Mouse (Mus musculus) retina, postnatal 1 day (tissue): Measurements from ENCODE around the gene Nkx6-2.
A peak's percentile ranks its signal among the peaks of the same experiment; 100 is the strongest.

ENCODE experiments used
- DNase-seq: peaks from one replicate; pipeline ENCODE4 v3.0.0-alpha.2; 2012

Gene Nkx6-2

DNA sequence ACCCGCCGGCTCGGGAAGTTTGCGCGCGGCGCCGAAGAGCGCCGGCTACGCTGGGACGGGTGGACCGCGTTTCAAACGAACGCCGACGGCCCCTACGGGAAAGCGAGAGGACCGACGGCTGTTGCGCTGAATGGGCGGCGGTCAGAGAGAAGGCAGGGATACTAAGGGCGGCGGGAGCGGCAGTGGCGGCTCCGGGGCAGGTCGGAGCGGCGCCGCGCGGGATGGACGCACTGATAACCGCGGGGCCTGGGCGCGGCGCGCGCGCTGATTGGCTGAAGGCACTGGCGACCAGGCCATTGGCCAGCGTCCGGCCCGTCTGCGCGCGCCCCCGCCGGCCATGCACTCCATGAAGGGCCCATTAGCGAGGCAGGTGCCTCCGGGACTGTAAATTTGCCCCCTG lies at the start of gene Nkx6-2:
TSS of gene Nkx6-2 (minus strand) at position 203 of the 400 bp plus-strand sequence.
- DNase-seq, result peak; percentile 75

DNA sequence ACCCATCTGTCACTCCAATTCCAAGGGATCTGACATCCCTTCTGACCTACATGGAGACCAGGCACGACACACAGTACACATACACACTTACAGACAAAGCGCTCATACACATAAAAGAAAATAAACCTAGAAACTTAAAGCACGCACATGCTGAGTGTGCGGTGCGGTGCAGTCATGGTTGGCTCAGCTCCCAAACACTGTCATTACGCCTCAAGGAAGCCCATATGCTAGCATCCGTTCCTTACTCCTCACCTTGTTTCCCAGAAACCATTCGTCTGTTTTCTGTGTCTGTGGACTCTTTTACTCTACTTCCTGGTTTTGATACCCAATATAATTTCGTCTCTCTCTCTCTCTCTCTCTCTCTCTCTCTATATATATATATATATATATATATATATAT lies 42.6 kb upstream of the Nkx6-2 start:
- no peak for DNase-seq

DNA sequence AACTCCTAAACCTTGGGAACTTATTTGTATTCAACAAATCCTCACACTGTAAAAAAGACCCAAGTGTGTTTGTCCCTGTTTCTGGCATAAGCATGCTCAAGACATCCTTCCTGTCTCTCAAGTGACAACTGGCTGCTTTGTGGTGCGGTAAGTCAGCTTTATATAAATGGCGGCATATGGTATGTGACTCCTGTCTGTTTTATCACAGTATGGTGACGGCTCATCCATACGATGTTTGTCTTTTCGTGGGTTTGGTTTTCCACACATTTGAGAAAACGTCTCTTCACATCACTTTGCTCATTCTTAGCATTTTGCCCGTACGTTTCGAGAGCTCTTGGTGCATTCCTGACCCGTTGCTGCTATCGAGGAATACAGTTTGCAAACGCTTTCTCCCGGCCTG lies 40.0 kb upstream of the Nkx6-2 start:
- DNase-seq, result no peak

DNA sequence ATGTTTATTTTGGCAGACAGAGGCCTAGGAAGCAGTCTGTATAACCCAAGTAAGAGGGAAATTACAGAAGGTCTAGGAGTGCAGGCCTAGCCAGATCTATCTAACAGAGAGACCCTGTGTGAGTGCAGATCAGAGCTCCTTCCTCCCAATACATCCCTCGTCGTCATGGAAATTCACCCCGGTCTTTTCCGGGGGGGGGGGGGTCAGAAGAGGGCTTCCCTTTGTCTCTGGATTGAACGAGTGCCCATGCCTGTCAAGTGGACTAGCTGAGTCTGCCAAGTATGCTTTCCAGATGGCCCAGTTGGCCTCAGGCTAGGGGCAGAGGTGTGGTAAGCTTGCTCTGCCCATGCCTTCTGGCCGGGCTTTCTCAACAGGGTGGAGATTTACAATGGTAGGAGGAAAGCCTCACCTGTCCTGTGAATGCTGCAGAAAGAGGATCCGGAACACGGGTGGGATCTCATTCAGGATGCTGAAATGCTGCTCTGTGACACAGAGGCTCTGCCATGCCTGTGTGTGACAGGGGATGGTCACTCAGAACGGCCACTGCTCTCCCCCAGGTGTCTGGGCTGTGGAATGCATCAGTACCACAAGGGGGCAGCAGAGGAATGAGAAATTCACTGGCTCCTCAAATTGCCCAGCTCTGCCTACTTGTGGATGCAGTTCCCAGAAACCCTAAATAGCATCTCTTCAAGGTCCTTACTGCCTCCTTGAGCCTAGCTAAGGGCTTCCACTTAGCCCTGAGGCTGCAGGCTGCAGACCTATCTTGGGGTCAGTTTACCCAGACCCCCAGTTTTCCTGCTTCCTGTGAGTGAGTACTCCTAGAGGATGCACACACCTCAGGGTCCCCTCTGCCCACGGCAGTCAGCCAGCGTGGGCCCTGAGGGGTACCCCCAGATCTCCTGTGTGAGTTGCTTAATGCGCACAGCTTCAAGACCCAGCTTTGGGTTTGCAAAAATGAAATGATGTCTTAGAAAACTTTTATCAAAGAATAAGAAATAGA lies 33.5 kb upstream of the Nkx6-2 start:
- peak; percentile 84 for DNase-seq

DNA sequence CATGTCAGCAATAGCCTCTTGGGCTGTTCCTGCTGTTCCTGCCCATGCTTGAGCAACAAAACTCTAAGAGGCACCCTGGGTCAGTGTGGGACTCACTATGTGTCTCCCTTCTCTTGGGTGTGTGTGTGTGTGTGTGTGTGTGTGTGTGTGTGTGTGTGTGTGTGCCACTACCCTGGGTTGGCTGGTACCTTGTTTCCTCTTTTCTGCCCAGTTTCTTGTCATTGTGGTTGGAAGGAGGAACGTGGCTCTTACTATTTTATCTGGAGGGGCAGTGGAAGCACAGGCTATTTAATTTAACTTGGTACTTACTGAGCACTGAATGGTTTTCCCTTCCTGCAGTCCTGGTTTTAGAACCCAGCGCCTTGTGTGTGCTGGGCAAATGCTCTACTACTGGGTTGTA lies 27.7 kb upstream of the Nkx6-2 start:
- no peak for DNase-seq

DNA sequence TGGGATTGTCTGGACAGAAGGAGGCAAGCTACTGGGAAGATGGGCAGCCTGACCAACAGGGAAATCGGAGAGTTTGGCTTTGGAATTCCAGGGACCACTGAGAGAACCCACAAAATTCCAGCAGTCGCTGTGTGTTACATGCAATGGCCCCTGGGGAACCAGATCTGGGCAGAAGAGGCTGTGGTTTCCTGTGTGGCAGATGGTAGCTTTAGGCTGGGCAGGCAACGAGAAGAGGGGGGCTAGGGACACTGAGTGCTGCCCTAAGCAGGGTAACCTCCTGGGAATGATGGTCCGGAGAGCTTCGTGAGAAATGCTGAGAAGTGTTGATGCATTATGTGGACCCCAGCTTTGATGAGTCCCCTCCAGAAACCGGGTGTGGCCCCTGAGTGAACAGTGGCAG lies 13.3 kb upstream of the Nkx6-2 start:
- no peak for DNase-seq

DNA sequence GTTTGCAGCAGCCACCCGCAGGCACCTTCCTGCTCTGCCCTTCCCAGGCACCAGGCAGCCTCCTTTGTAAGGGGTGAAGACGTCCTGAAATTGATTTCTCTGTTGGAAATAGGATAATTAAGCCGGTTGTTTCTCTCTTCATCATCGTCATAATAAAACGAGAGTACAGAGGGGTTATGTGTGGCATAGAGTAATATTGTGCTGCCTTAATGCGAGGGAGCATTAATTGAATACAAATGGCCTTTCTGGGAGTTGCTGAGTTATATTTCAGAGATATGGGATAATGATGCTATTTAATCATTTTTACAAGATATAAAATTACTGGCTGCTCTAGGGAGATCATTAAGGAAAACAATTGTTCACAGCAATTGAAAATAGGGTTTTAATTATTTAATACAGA lies 12.7 kb upstream of the Nkx6-2 start:
- DNase-seq, result no peak

DNA sequence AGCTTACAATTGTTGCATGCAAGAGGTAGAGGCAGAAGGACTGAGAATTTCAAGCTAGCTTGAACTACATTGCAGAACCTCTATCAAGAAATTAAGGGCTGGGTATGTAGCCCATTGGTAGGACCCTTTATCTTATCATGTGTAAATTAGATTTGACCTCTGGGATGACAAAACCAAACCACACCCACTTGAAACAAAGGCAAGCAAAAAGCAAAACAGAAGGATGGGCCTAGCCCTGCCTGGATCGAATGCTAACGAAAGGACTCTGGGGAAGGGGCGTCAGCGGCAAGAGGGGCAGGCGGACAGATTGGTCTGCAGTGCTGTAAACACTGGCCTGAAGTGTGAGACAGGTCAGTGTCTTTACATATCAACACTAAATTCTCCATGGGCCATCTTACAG lies 8.7 kb upstream of the Nkx6-2 start:
- DNase-seq, result no peak

DNA sequence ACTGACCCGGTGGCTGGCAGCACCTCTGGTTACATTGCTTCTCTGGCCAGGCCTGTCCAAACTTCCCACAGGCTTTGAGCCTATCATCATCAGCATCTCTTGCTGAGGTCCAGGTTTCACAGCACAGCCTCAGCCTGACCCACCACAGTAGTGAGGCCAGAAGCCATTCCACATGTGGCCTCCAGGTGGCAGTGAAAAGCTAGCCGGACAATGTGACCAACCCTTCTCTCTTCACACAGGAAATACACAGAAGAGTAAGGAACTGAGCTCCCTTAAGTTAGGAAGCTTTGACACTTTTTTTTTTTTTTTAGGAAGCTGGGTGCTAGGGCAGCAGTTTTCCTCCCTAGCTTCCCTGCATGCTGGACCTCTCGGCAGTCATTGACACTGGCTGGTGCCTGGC lies 7.7 kb upstream of the Nkx6-2 start:
- DNase-seq, result peak; percentile 70

DNA sequence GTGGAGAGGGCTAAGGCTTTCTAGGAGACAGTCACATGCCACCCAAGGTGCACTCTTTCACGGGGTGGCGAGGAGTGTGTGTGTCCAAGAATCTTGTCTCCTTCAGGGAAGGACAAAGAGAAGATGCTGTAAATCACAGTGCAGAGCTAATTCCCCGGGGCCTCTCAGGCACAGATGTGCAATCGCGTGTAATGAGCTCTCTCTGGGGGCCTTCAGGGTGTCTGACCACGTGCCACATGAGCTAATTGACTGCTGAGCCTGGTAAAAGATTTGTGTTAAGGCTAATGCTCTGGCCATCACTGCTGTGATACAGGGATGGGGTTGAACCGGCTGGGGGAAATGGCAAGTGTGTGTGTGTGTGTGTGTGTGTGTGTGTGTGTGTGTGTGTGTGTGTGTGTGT lies 5.3 kb upstream of the Nkx6-2 start:
- peak; percentile 78 for DNase-seq

DNA sequence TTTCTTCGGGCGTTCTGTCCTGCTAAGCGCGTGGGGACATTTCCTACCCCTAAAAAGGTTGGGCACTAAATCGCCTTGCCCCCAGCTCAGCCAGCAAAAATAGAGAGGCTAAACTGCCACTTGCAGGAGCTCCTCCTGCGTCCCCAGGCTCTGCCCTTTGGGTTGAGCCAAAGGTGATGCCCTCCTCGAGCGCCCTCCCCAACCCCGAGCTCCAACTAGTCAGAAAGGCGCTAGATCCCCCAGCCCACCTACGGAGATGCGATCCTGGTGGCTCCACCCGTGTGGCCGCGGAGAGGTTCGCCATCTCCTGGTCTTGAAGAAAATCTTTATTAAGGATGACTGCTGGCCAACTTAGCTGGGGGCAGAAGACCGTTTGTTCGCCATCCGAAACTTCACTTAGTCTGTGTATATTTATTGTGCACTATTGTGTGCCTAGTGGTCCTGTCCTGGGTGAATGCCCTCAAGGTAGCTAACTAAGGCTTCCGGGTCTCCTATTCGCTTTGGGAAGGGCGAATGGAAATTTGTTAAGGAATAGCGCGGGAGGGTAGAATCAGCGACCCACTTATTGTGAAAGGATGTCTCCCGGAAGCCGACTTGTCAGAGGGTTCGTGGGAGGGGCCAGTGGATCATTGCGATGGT lies 2.7 kb upstream of the Nkx6-2 start:
- peak; percentile 36 for DNase-seq

DNA sequence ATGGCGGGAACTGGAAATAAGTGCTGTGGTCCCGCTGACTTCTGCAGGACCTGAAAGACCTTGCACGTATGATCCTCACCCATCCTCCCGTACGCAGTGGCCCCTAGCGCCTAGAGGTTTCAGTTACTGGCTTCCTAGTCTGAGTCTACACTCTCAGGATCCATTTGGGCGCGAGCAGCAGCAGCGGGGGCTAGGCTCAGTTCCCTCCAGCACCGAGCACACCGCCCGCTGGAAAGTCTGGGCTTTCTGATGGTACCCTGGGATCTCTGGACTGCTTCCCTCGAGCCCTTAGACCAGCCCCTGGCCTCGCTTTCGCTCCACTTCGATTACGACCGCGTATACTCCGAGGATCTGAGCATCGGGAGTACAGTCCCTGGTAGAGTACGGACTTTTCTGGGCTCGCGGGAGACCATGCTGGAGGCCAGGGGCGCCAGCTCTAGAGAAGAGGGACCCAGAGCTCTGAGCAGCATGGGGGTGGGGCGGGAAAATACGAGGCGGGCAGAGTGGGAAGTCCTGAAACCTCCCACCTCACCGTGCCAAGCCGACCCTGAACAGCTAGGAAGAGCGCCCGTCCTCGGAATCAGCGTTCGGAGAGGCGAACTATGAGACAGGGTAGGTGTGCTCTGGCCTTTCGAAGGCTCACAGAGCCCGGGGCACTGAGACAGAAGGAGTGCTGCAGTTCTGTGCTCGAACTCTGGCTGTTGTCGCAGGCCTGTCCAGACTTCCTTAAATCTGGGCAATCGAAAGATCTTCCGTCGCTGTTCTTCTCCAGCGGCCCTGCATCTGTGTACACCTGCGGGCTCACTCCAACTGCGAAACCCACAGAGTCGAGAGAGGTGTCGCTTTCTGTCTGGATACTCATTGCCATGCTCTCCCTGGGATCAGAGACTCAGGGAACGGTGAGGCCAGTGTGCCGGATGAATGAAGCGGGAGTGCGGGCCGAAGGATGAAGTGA lies 1.9 kb upstream of the Nkx6-2 start:
- DNase-seq, result peak; percentile 53

DNA sequence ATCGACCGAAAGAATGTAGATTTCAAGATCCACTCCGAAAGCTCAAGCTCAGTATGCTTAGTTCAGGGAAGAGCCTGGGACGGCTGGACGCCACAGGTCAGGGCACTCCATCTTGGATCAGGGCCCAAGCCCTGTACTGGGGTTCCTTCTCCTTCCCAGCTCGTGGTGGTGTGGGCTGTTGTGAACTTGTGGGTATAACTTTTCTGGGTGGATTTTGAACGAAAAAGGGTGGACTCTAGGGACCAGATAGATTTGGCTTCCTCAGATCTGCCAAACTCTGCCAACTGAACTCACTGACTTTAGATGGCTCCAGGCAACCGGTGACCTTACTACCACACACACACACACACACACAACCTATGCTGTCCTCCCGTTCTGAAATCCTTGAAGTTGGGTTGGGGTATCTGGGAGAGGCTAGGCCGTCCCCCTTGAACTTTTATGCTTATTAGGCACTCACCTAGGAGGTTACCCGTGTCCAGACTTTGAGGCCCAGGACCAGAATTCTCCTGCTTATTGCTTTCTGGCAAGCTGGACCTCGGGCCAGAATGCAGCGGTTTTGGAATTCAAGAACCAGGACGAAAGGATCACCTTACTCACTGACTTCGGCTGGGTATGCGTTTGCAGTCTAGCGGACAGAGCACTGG lies 619 bp upstream of the Nkx6-2 start:
- peak; percentile 31 for DNase-seq

DNA sequence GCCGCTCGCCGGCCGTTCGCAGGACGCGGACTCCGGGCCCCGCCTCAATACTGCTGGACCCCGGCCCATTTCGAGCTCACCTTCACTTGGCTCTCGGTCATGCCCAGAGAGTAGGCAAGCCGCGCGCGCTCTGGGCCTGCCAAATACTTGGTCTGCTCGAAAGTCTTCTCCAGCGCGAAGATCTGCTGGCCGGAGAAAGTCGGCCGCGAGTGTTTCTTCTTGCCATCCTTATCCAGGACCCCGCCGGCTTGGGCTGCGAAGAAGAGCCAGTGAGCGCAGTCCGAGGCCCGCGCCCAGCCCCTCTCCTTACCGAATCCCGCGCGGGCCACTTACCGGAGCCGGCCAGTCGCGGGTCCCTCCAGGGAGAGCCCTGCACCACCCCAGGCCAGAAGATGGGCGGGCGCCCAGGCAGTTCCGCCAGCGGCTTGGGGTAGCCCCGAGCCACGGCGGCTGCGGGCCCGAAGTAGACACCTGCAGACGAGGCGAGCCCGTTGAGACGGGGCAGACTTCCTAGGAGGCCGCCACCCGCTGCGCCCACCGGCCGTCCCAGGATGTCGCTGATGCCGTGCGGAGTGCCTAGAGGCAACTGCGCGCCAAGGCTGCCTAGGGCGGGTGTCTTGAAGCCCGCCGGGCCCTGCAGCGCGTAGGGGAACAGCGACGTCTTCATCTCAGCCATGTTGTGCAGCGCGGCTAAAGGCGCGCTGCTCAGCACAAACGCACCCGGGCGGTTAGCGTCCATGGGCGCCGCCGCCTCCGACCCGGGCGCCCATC lies 611 bp downstream of the Nkx6-2 start:
- peak; percentile 51 for DNase-seq

DNA sequence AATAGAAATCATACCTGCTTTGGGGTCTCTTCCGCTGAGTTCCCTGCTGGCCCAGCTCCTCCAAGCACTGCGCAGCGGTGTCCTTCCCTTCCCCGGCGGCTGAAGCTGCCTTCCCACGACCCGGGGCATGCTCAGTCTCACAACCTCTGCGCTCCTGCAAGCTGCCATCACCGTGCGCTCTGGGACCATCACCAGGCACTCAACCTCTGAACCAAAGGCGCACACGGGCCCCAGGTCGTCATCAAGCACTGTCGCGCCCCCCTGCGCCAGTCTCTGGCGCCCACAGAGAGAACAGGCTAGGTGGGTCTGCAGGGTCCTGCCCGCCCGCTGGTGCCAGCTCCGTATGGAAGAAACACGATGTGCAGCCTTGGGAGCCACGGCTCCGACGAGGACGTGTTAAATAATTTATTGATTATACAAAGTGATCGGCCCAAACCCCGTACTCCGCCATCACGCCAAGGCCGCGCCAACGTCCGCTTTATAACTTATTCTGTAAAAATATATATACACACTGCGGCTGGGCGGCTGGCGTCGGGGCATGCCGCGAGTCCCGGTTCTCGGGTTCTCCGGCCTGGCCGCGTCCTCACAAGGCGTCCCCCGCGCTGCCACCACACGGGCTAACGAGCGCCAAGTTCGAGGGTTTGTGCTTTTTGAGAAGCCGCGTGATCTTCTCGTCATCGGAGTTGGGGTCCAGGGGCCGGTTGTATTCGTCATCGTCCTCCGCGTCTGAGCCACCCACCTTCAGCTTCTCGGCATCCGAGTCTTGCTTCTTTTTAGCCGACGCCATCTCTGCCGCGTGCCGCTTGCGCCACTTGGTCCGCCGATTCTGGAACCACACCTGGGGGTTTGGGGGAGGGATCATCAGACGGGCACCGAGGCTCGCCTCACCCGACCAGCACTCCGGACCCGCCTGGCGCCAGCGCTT lies 1.5 kb downstream of the Nkx6-2 start:
- DNase-seq, result peak; percentile 47

DNA sequence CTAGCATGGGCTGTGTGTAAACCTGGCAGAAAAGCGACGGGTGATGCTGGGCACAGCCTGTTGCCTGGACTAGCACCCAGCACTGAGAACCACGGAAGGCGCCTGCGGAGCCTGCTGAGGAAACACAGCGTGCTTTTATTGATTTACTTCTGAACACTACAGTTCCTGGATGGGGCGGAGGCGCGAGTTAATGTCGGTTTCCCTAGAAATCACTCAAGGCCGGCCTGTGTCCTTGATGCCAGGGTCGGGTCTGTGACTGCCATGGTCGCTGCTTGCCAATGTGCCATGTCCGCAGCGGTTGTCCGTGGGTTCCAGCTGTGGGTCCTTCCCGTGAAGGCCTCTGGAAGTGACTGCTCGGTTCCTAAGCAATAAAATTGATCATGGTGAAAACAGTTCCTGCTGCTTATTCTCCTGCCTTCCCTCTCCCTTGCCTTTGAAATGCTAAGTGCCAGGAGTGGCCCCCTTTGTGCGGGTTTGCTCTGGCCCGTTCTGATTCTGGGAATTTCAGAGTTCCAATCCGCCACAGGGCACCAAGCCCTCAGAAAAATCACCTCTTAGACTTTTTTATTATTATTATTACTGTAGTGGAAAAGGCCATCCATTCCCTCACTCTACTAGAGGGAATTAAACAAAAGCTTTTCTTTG lies 3.2 kb downstream of the Nkx6-2 start:
- no peak for DNase-seq

DNA sequence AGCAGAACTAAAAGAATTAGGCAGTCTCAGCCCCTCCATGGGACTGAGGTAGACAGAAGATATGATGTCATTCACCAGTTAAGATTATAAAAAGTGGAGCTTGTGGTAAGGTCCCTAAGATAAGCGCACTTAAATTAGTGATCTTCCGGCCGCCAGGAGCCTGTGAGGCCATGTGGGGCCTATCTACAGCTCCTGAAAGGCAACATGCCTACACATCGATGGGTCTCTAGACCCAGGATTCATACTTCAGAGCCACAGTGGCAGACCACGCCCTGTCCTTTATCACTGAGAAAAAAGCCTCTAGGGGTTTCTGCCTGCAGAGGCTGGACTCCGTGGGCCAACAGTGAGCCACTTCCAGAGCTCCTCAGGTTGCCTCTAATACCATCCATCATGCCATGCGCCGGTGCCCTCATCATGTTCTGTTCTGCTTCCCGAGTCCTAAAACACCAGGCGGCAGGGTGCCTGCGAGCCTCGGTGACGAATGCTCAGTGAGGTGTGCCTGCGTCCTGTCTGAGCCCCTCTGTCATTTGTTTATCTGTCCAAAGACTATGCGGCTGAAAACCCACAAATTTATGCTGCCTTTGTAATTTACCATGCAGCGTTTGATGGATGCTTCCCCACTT lies 6.4 kb downstream of the Nkx6-2 start:
- no peak for DNase-seq

DNA sequence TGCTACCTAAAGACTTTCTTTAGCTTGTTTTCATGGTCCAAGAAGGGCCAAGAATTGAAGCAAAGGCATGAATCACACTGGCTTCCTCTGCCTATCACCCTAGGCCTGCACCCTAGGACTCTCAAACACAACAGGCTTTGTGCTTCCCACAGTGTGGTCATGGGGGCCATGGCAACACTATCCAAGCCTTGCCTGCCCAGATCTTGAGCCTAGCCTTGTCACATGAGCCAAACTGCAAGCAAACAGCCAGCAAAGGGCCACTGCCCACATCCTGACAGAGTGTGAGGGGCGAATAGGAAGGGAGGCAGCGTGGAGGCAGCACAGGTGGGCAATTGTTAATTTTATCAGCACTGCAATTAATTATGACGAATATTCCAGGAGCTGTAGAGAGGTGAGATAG lies 9.9 kb downstream of the Nkx6-2 start:
- DNase-seq, result no peak

DNA sequence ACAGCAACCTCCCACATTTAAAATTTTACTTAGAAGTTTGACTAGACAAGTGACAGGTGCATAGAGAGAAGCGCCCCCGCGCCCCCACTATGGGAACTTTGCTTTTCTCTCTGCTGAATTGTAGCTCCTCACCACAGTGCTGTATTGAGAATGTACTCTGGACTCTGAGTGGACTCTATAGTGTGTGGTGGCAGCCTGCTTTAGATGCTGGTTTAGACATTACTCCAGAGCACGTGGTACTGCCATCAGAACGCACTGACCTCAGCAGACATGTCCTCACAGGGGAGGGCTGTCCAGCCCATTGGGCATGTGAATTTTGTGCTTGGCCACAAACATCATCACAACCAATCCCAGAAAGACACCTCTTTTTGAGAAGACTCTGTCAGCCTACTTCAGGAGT lies 11.8 kb downstream of the Nkx6-2 start:
- no peak for DNase-seq

DNA sequence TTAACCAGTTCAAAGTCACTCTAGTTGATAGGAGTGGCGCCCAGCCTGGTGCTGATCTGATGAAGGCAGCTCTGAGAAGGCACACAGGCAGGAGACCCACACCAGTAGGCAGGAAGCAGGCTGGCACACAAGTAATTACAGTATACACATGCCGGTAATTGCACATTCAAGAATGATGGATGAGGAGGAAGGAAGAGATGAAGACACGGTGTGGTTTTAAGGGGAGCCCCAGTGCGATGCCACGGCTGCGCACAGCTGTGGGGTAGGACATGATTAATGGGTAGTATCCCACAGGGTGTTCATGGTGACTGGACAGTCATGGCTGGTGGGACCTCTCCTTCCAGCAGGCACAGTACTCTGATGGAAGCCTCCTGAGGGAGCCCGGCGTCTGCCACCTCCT lies 16.1 kb downstream of the Nkx6-2 start:
- DNase-seq, result no peak
